Mouse (Mus musculus) left cerebral cortex, adult 8-10 months (tissue): ENCODE data around the gene Prr19. TPM values are rescaled to one million over a fixed set of nuclear protein-coding genes. Genes with fewer than 3 reads are reported as not detected.
"Not testable (repeated sequence)": the region's sequence is repeated elsewhere in the genome, so short reads cannot be mapped to it uniquely, and the experiment has no call there.

ENCODE experiments used
- DNase-seq, 2 experiments: peaks; one replicate each; pipeline ENCODE4 v3.0.0; 2022; ENCODE audit warnings: low spot score in 2 of 2
- total RNA-seq, 4 experiments: library from RNA; stranded (reverse); gene quantifications; 2 replicates each; pipeline ENCODE4 v1.2.4; 2022

The Prr19 gene
- total RNA-seq, 4 experiments from 2014 or later = not detected

- no peak for DNase-seq
Measured at GRCm38 (mm10) chr7:25317446-25317999, 16.3 kb downstream of the Prr19 start.

- DNase-seq = no peak
Measured at GRCm38 (mm10) chr7:25322058-25322484, 20.9 kb downstream of the Prr19 start.

GRCm38 (mm10) chr7:25323219-25323618 lies 22.0 kb downstream of the Prr19 start:
- DNase-seq = no peak

GRCm38 (mm10) chr7:25325431-25325830 lies 24.2 kb downstream of the Prr19 start:
- not testable (repeated sequence) for DNase-seq

- DNase-seq = no peak
Measured at GRCm38 (mm10) chr7:25326233-25326632, 25.0 kb downstream of the Prr19 start.

- peak in 1 of 2 experiments; percentile 36 for DNase-seq
Measured at GRCm38 (mm10) chr7:25333596-25334307, 32.5 kb downstream of the Prr19 start.

GRCm38 (mm10) chr7:25334472-25334871 lies 33.3 kb downstream of the Prr19 start:
- no peak for DNase-seq

- no peak for DNase-seq
Measured at GRCm38 (mm10) chr7:25339329-25339728, 38.1 kb downstream of the Prr19 start.

- no peak for DNase-seq
Measured at GRCm38 (mm10) chr7:25341000-25341784, 40.0 kb downstream of the Prr19 start.

GRCm38 (mm10) chr7:25348861-25349260 lies 47.6 kb downstream of the Prr19 start:
- DNase-seq = no peak

Other genes with a start within 250 kb of the Prr19 start
- gene Grik5, start 229.1 kb upstream of the Prr19 start, total RNA-seq = 100 to 1,000 TPM; 201 to 224 (median 207) TPM
- gene Zfp574, start 228.8 kb upstream of the Prr19 start, total RNA-seq = 10 to 100 TPM; 36.8 to 40.0 (median 37.1) TPM
- 10 to 100 TPM; 10.5 to 13.2 (median 11.9) TPM for gene Pou2f2, start 121.7 kb upstream of the Prr19 start, total RNA-seq
- 10 to 100 TPM; 21.2 to 24.5 (median 22.2) TPM for gene Dedd2, start 80.8 kb upstream of the Prr19 start, total RNA-seq
- gene Zfp526, start 80.0 kb upstream of the Prr19 start, total RNA-seq = 10 to 100 TPM; 12.1 to 12.9 (median 12.8) TPM
- 100 to 1,000 TPM; 214 to 232 (median 222) TPM for gene Gsk3a, start 63.6 kb upstream of the Prr19 start, total RNA-seq
- 10 to 100 TPM; 61.3 to 75.7 (median 69.9) TPM for gene Erf, start 50.6 kb upstream of the Prr19 start, total RNA-seq
- gene Cic, start 33.7 kb upstream of the Prr19 start, total RNA-seq = 100 to 1,000 TPM; 196 to 238 (median 227) TPM
- 10 to 100 TPM; 29.5 to 38.7 (median 32.2) TPM for gene Pafah1b3, start 3.4 kb upstream of the Prr19 start, total RNA-seq
- 10 to 100 TPM; 40.7 to 46.5 (median 42.0) TPM for gene Tmem145, start 4.7 kb downstream of the Prr19 start, total RNA-seq
- 100 to 1,000 TPM in 3 of 4 experiments, 10 to 100 TPM in 1; 99.2 to 109 (median 104) TPM for gene Megf8, start 15.8 kb downstream of the Prr19 start, total RNA-seq
- not detected for gene Cnfn, start 68.3 kb downstream of the Prr19 start, total RNA-seq
- 10 to 100 TPM in 1 of 4 experiments, 1 to 10 TPM in 3; 8.2 to 10.7 (median 8.8) TPM for gene Lipe, start 97.3 kb downstream of the Prr19 start, total RNA-seq
- gene Cxcl17, start 111.5 kb downstream of the Prr19 start, total RNA-seq = not detected
- gene Ceacam1, start 176.2 kb downstream of the Prr19 start, total RNA-seq = 1 to 10 TPM; 2.3 to 3.3 (median 2.8) TPM
- under 1 TPM; 0.39 to 0.81 (median 0.64) TPM for gene Ceacam2, start 238.4 kb downstream of the Prr19 start, total RNA-seq